Mouse (Mus musculus) neutrophil, adult 5-6 weeks (primary cell): Measurements from ENCODE around the gene Spata45. TPM values are rescaled to one million over a fixed set of nuclear protein-coding genes. Genes with fewer than 3 reads are reported as not detected.
"Not testable (repeated sequence)": the region's sequence is repeated elsewhere in the genome, so short reads cannot be mapped to it uniquely, and the experiment has no call there.

ENCODE experiments used
- ATAC-seq: fragments of 151-379, 151-347 bp; 2 replicates; pipeline ENCODE4 v1.8.0; 2017; ENCODE audit warnings: mild to moderate bottlenecking, moderate TSS enrichment; ENCODE audit not compliant: insufficient number of reproducible peaks, poor library complexity, low FRiP score, severe bottlenecking; ENCODE audit errors: extremely low read depth
- total RNA-seq: library from RNA; stranded (forward); fragments of 200-1000 nt; gene quantifications from 2 replicates; pipeline ENCODE4 v1.2.3, GENCODE M21; 2017

Spata45 gene
- not detected in 2 replicates for total RNA-seq

- no peak for ATAC-seq
Measured at GRCm38 (mm10) chr1:191036554-191037334, at the start of gene Spata45. Gene Spata45, plus strand, starts transcription at chr1:191036639.

GRCm38 (mm10) chr1:190989437-190990082 is 46.9 kb upstream of the Spata45 start:
- no peak for ATAC-seq

GRCm38 (mm10) chr1:190995548-190995947 is 40.9 kb upstream of the Spata45 start:
- ATAC-seq = no peak

GRCm38 (mm10) chr1:190996346-190996877 is 40.0 kb upstream of the Spata45 start:
- ATAC-seq = no peak

- ATAC-seq = no peak
Measured at GRCm38 (mm10) chr1:190998027-190998426, 38.4 kb upstream of the Spata45 start.

- ATAC-seq = no peak
Measured at GRCm38 (mm10) chr1:191000686-191001085, 35.8 kb upstream of the Spata45 start.

GRCm38 (mm10) chr1:191002201-191002600 is 34.2 kb upstream of the Spata45 start:
- ATAC-seq = no peak

- ATAC-seq = no peak
Measured at GRCm38 (mm10) chr1:191008707-191009106, 27.7 kb upstream of the Spata45 start.

- no peak for ATAC-seq
Measured at GRCm38 (mm10) chr1:191014271-191014670, 22.2 kb upstream of the Spata45 start.

GRCm38 (mm10) chr1:191019803-191020202 is 16.6 kb upstream of the Spata45 start:
- ATAC-seq = no peak

GRCm38 (mm10) chr1:191020217-191020924 is 16.1 kb upstream of the Spata45 start:
- ATAC-seq = no peak

GRCm38 (mm10) chr1:191021016-191021415 is 15.4 kb upstream of the Spata45 start:
- ATAC-seq = no peak

- ATAC-seq = no peak
Measured at GRCm38 (mm10) chr1:191023140-191023539, 13.3 kb upstream of the Spata45 start.

- ATAC-seq = not testable (repeated sequence)
Measured at GRCm38 (mm10) chr1:191023806-191024205, 12.6 kb upstream of the Spata45 start.

- no peak for ATAC-seq
Measured at GRCm38 (mm10) chr1:191025016-191026012, 11.1 kb upstream of the Spata45 start.

GRCm38 (mm10) chr1:191026021-191026713 is 10.3 kb upstream of the Spata45 start, which contains the start of gene Flvcr1:
Gene Flvcr1, minus strand, starts transcription at chr1:191026158.
- ATAC-seq = peak; percentile 98

- no peak for ATAC-seq
Measured at GRCm38 (mm10) chr1:191030182-191030581, 6.3 kb upstream of the Spata45 start.
